ENCODE assay signal across 11 mouse cellular contexts in genomic region chr7:44247971-44248370, GRCm38 (mm10). TPM values are rescaled to one million over a fixed set of nuclear protein-coding genes. Genes with fewer than 3 reads are reported as not detected.
DNase-seq lines count a peak whose midpoint lies in the region; ATAC-seq and TF ChIP-seq lines count a peak whose summit lies in the region.
"Had no signal": no experiment of that assay in that cellular context is flagged by ENCODE, and none has a peak within 500 bp of the region (broad histone marks: within the 10 kb centered on the region; RNA-seq: fewer than 3 reads in every experiment).

No protein-coding gene starts in this region.

- H3K27me3 ChIP-seq in heart, embryonic 10.5 days (ENCODE audit: insufficient read depth, poor library complexity, severe bottlenecking), result no peaks in the 10 kb centered on the region
- no peaks in the 10 kb centered on the region for H3K27me3 ChIP-seq in hindbrain, embryonic 12.5 days
- H3K27me3 ChIP-seq in midbrain, embryonic 10.5 days (ENCODE audit: low read depth, poor library complexity, severe bottlenecking), result no peaks in the 10 kb centered on the region

- WGBS in heart, embryonic 10.5 days, result 89% methylated on average over 2 of the region's 2 CpGs
- WGBS in hindbrain, embryonic 12.5 days, result 96% methylated on average over 2 of the region's 2 CpGs
- 92% methylated on average over 2 of the region's 2 CpGs for WGBS in midbrain, embryonic 10.5 days

- intact Hi-C loops in left cerebral cortex, postnatal 25 days (cut with DNase I), result loop anchor here (10.0 kb wide), 1 partner anchor 573 kb away; the partner anchor contains the start of gene Ctu1

- peak overlapping the region; percentile 43; the same call in 1 of the 2 replicates for H3K9ac ChIP-seq in ES-E14 (ENCODE audit: insufficient read depth, low read depth, low read length, poor library complexity, severe bottlenecking)
- peak overlapping the region; percentile 92 for H3K9ac ChIP-seq in hindbrain, embryonic 12.5 days

- no peak overlapping the region for H3K27ac ChIP-seq in heart, embryonic 10.5 days
- no peak overlapping the region for H3K27ac ChIP-seq in ES-E14 (ENCODE audit: insufficient read depth, low read depth, low read length, poor library complexity, severe bottlenecking)
- H3K27ac ChIP-seq in hindbrain, embryonic 12.5 days, result no peak overlapping the region
- H3K27ac ChIP-seq in midbrain, embryonic 10.5 days (replicated peaks), result no peak overlapping the region

- no peak for DNase-seq in heart, embryonic 10.5 days (ENCODE audit: low spot score)
- no peak for DNase-seq in heart, adult 9 months (ENCODE audit: low spot score in 2 of 2)
- no peak for DNase-seq in ES-E14 (ENCODE audit: low read depth, low spot score)
- no peak for DNase-seq in midbrain, embryonic 10.5 days (ENCODE audit: low spot score)
- DNase-seq in thymus, postnatal 25 days, result no peak
- no peak for DNase-seq in left cerebral cortex, postnatal 25 days (ENCODE audit: low spot score in 2 of 2)
- DNase-seq in gastrocnemius, adult 18-20 months (ENCODE audit: low spot score), result no peak
- DNase-seq: adrenal gland, postnatal 10 days had no signal

- in situ Hi-C loops in ES-E14 (cut with MboI; ENCODE audit: low sequenced_read_pairs in 2 of 2, unreplicated experiment in 2 of 2), result no loop called here

- no peak for ATAC-seq in hindbrain, embryonic 12.5 days (ENCODE audit: low FRiP score)

- H3K4me1 ChIP-seq in heart, embryonic 10.5 days, result peaks cover 20% of the 10 kb centered on the region
- peaks cover 0 to 16% of the 10 kb centered on the region in 2 experiments; a peak in 1 of 4 replicates for H3K4me1 ChIP-seq in ES-E14 (ENCODE audit: control insufficient read depth in 2 of 2, insufficient read depth in 2 of 2, low read length in 2 of 2, poor library complexity in 1 of 2)
- peaks cover 26% of the 10 kb centered on the region for H3K4me1 ChIP-seq in hindbrain, embryonic 12.5 days
- H3K4me1 ChIP-seq in midbrain, embryonic 10.5 days, result peaks cover 30% of the 10 kb centered on the region

- H3K9me3 ChIP-seq in heart, embryonic 10.5 days, result no peaks in the 10 kb centered on the region
- no peaks in the 10 kb centered on the region for H3K9me3 ChIP-seq in ES-E14 (ENCODE audit: control insufficient read depth, insufficient read depth, low read depth, low read length)
- 0 out of 2 replicates have a peak, but pooled peaks cover 2% of the 10 kb centered on the region for H3K9me3 ChIP-seq in hindbrain, embryonic 12.5 days (replicated peaks)
- no peaks in the 10 kb centered on the region for H3K9me3 ChIP-seq in midbrain, embryonic 10.5 days (replicated peaks)

- peaks cover 48% of the 10 kb centered on the region for H3K36me3 ChIP-seq in heart, embryonic 10.5 days
- H3K36me3 ChIP-seq in ES-E14 (ENCODE audit: control insufficient read depth, insufficient read depth, low read length, poor library complexity, severe bottlenecking), result peaks cover 41% of the 10 kb centered on the region
- peaks cover 43% of the 10 kb centered on the region for H3K36me3 ChIP-seq in hindbrain, embryonic 12.5 days
- peaks cover 53% of the 10 kb centered on the region for H3K36me3 ChIP-seq in midbrain, embryonic 10.5 days

- H3K4me3 ChIP-seq in heart, embryonic 10.5 days, result peak overlapping the region; percentile 97
- H3K4me3 ChIP-seq in ES-E14 (ENCODE audit: insufficient read depth in 1 of 2, low read depth in 1 of 2, low read length in 2 of 2, poor library complexity in 1 of 2, severe bottlenecking in 1 of 2), result peak overlapping the region; percentile 86 to 90; a peak in 3 of 4 replicates
- H3K4me3 ChIP-seq in hindbrain, embryonic 12.5 days, result peak overlapping the region; percentile 88
- peak overlapping the region; percentile 73 for H3K4me3 ChIP-seq in midbrain, embryonic 10.5 days

- H3K4me2 ChIP-seq in hindbrain, embryonic 12.5 days (replicated peaks), result peak overlapping the region; percentile 78

TF ChIP-seq in ES-E14, 5 proteins besides CTCF, POLR2A, EP300 and RAD21:
- TF ChIP-seq ZC3H11A (IDR thresholded peaks at IDR 0.05; ENCODE audit: borderline replicate concordance, low read depth, low read length) (no peak), ZNF384 (IDR thresholded peaks at IDR 0.05; ENCODE audit: low read depth, low read length) (no peak), CHD2 (IDR thresholded peaks at IDR 0.05; ENCODE audit: low read depth, low read length) (no peak), HCFC1 (IDR thresholded peaks at IDR 0.05; ENCODE audit: borderline replicate concordance, insufficient read depth, low read length) (no peak), MAFK (IDR thresholded peaks at IDR 0.05; ENCODE audit: insufficient read depth, low read depth, low read length) (no peak)

RNA-seq across cellular contexts. Expression of gene 2410002F23Rik, which starts 1.4 kb away (rescaled TPM):
- 121 and 136 TPM in 2 replicates for polyA plus RNA-seq in heart, embryonic 10.5 days (2016; fragmentation: Nextera tagmentation; extraction: Ambion mirVana)
- 127 and 194 TPM in 2 replicates for total RNA-seq in ES-E14 (2012; rRNA removed)
- 182 and 196 TPM in 2 replicates for polyA plus RNA-seq in hindbrain, embryonic 12.5 days (2016; fragmentation: Nextera tagmentation; extraction: Ambion mirVana)
- 172 and 189 TPM in 2 replicates for polyA plus RNA-seq in midbrain, embryonic 10.5 days (2016; fragmentation: Nextera tagmentation; extraction: Ambion mirVana)
- total RNA-seq in left cerebral cortex, postnatal 25 days (2021), result 10 to 100 TPM; 72.5 to 73.5 TPM
- 1 to 10 TPM; 4.9 to 5.9 TPM for total RNA-seq in gastrocnemius, adult 18-20 months (2021)

RNA-seq across cellular contexts. Expression of gene 1700028J19Rik, which starts 1.5 kb away (rescaled TPM):
- 0.87 and 0.88 TPM in 2 replicates for polyA plus RNA-seq in heart, embryonic 10.5 days (2016; fragmentation: Nextera tagmentation; extraction: Ambion mirVana)
- total RNA-seq in ES-E14 (2012; rRNA removed), result 0.42 and 0.58 TPM in 2 replicates
- polyA plus RNA-seq in hindbrain, embryonic 12.5 days (2016; fragmentation: Nextera tagmentation; extraction: Ambion mirVana), result 1.1 and 1.2 TPM in 2 replicates
- 1.6 and 1.7 TPM in 2 replicates for polyA plus RNA-seq in midbrain, embryonic 10.5 days (2016; fragmentation: Nextera tagmentation; extraction: Ambion mirVana)
- 1 to 10 TPM; 1.1 to 1.6 TPM for total RNA-seq in left cerebral cortex, postnatal 25 days (2021)
- not detected for total RNA-seq in gastrocnemius, adult 18-20 months (2021)

RNA-seq across cellular contexts. Expression of gene Acp4, which starts 9.2 kb away (rescaled TPM):
- not detected in 2 replicates for polyA plus RNA-seq in heart, embryonic 10.5 days (2016; fragmentation: Nextera tagmentation; extraction: Ambion mirVana)
- total RNA-seq in ES-E14 (2012; rRNA removed), result 0.18 and 0.58 TPM in 2 replicates
- not detected in 2 replicates for polyA plus RNA-seq in hindbrain, embryonic 12.5 days (2016; fragmentation: Nextera tagmentation; extraction: Ambion mirVana)
- polyA plus RNA-seq in midbrain, embryonic 10.5 days (2016; fragmentation: Nextera tagmentation; extraction: Ambion mirVana), result 0.17 TPM in 1 of 2 replicates, not detected in the other
- total RNA-seq in left cerebral cortex, postnatal 25 days (2021), result not detected
- not detected for total RNA-seq in gastrocnemius, adult 18-20 months (2021)
- total RNA-seq: adrenal gland, postnatal 10 days; neutrophil, adult 5-6 weeks had no signal
- polyA plus RNA-seq: large intestine, adult 2 months had no signal

RNA-seq across cellular contexts. Expression of gene Gm36864, which starts 12.0 kb away (rescaled TPM):
- not detected in 2 replicates for polyA plus RNA-seq in heart, embryonic 10.5 days (2016; fragmentation: Nextera tagmentation; extraction: Ambion mirVana)
- total RNA-seq in ES-E14 (2012; rRNA removed), result not detected in 2 replicates
- not detected in 2 replicates for polyA plus RNA-seq in hindbrain, embryonic 12.5 days (2016; fragmentation: Nextera tagmentation; extraction: Ambion mirVana)
- 0.17 TPM in 1 of 2 replicates, not detected in the other for polyA plus RNA-seq in midbrain, embryonic 10.5 days (2016; fragmentation: Nextera tagmentation; extraction: Ambion mirVana)
- total RNA-seq in left cerebral cortex, postnatal 25 days (2021), result not detected
- total RNA-seq in gastrocnemius, adult 18-20 months (2021), result not detected
- total RNA-seq: adrenal gland, postnatal 10 days; neutrophil, adult 5-6 weeks had no signal

RNA-seq across cellular contexts. Expression of gene Gm15517, which starts 13.3 kb away (rescaled TPM):
- polyA plus RNA-seq in heart, embryonic 10.5 days (2016; fragmentation: Nextera tagmentation; extraction: Ambion mirVana), result not detected in 2 replicates
- 1.4 TPM in 1 of 2 replicates, not detected in the other for total RNA-seq in ES-E14 (2012; rRNA removed)
- not detected in 2 replicates for polyA plus RNA-seq in hindbrain, embryonic 12.5 days (2016; fragmentation: Nextera tagmentation; extraction: Ambion mirVana)
- polyA plus RNA-seq in midbrain, embryonic 10.5 days (2016; fragmentation: Nextera tagmentation; extraction: Ambion mirVana), result not detected in 2 replicates
- total RNA-seq in left cerebral cortex, postnatal 25 days (2021), result not detected
- not detected for total RNA-seq in gastrocnemius, adult 18-20 months (2021)
- total RNA-seq: adrenal gland, postnatal 10 days; neutrophil, adult 5-6 weeks had no signal
- polyA plus RNA-seq: large intestine, adult 2 months had no signal

Comparison
In these comparisons a context has a peak if more than half of its experiments do, and no peak if none do; other contexts are left out.
1. RNA of gene 2410002F23Rik, which starts 1.4 kb away (total RNA-seq): 127 to 194 TPM in ES-E14 and 72.5 to 73.5 TPM in left cerebral cortex, postnatal 25 days; 4.9 to 5.9 TPM in gastrocnemius, adult 18-20 months; every median in the first group is over 10 times any median in the second.
2. Peak in every context shown above with its lines, with median percentiles within 50 percentile points of each other: H3K4me3 ChIP-seq.